Mouse (Mus musculus): Measurements from ENCODE around the gene Ttc7b.

- TF ChIP-seq EP300 (IDR thresholded peaks at IDR 0.05; ENCODE audit: low read depth in 1 of 2, low read length in 2 of 2) (no peak), POLR2A (IDR thresholded peaks at IDR 0.05; ENCODE audit: control insufficient read depth in 1 of 2, insufficient read depth in 1 of 2, low read depth in 1 of 2, low read length in 2 of 2, poor library complexity in 1 of 2) (no peak), E2F4 (IDR thresholded peaks at IDR 0.05; ENCODE audit: borderline replicate concordance, low read depth, low read length) (no peak), TCF12 (IDR thresholded peaks at IDR 0.05; ENCODE audit: low read depth, low read length) (no peak), MEF2A (IDR thresholded peaks at IDR 0.05; ENCODE audit: extremely low read depth, insufficient replicate concordance, low read depth, low read length, poor library complexity, severe bottlenecking) (no peak), USF1 (IDR thresholded peaks at IDR 0.05; ENCODE audit: low read depth, low read length) (no peak), GABPA (IDR thresholded peaks at IDR 0.05; ENCODE audit: low read depth, low read length) (no peak), TAL1 (IDR thresholded peaks at IDR 0.05; ENCODE audit: low read length) (no peak)
Observed at GRCm38 (mm10) chr12:100499469-100499868, 21.2 kb downstream of the Ttc7b start.
